Mouse (Mus musculus) kidney, adult 11 months (tissue): ENCODE data around the gene Zscan12.

Experiments used
- DNase-seq: peaks from one replicate; pipeline ENCODE4 v3.0.0; 2022

Zscan12 gene

GRCm38 (mm10) chr13:21362621-21363248 lies at the start of gene Zscan12:
Gene Zscan12, plus strand, starts transcription at chr13:21362820.
- DNase-seq, result peak; percentile 93

DNA sequence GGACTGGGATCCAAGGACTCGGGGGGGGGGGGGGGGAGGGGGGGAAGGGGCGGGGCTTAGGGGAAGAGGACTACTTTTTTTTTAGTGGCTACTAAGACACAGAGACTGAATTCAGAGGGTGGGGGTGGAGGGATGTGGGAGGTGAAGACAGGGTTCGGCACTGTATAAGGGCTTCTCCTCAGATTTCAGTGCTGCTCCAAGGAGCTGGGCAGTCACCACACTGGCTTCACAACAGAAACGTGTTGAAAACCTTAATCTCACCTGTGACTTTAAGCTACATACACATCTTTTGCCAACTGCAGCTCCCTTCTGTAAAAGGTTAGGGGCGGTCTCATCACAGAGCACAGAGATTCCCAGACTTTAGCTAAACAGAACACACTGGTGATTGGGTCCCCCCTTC lies 49.8 kb upstream of the Zscan12 start:
- no peak for DNase-seq

DNA sequence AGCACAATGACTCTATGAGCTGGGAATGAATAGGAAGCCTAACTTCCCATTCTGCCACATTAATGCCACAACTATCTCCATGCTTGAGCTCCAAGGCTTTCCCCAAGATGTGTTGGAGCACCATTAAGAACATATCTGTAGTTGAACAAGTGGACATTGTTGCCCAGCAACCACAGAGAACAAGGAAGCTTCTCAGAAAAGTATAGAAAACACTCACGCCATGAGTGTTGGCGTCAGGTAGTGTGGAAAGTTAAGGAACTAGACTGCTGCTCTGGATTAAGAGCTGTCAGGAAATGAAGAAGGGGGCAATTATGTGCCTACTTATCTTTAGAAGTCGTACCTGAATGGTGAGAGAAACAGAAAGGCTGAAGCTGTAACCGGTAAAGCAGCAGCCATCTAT lies 48.7 kb upstream of the Zscan12 start:
- no peak for DNase-seq

- no peak for DNase-seq
Measured at GRCm38 (mm10) chr13:21320262-21320661, 42.4 kb upstream of the Zscan12 start.

- DNase-seq, result no peak
Measured at GRCm38 (mm10) chr13:21321890-21322494, 40.6 kb upstream of the Zscan12 start.

DNA sequence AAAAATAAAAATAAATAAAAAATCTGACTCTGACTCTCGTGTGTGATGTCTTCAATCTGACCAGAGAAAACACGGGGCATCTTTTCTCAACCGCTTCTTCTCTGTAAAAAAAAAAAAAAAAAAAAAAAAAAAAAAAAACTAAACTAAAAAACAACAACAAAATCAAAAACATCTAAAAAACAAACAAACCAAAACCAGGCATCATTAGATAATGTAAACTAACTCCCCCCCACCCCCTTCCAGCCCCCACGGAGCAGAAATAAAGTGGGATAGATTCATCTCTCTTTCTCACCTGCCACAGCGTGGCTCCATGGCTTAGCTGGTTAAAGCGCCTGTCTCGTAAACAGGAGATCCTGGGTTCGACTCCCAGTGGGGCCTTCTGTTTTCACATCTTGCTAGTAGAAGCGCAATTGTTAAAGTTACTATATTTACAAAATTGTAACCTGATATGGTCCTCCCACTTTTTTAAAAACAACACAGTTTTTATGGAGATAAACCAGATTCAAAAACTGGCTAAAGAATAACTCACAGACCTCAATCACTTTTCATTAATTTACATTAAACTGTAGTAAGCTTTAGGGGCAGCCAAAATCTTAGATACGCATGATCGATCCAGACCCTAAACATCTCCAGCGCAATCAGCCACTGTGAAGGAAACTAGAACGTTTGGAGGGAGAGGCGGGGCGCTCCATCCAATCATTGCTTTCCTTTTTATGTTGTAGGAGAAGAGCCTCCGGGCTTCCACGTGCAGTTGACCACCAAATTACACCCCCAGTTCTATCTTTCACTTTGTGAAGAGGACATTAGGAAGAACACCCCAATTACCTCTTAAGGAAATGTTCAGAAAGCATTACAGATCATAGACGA lies 39.9 kb upstream of the Zscan12 start:
- no peak for DNase-seq

DNA sequence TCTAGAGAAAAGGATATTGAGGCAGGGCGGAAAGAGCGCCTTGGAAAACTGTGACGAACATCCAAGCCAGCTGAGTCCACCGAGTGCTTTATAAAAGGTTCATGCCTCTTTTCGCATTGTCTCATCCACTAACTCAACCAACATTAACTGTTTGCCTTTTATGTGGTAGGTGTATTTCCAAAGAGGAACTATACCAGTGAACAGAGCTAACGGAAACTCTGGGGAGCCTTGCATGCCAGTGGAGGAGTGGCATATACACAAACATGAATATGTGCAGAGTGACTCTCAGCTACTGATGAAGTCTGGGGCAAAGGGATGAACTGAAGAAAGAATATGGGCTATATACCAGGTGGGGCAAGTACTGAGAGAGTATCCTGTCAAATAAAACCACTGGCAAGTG lies 39.2 kb upstream of the Zscan12 start:
- no peak for DNase-seq

- DNase-seq, result no peak
Measured at GRCm38 (mm10) chr13:21326191-21326590, 36.4 kb upstream of the Zscan12 start.

GRCm38 (mm10) chr13:21326657-21327211 lies 35.9 kb upstream of the Zscan12 start:
- DNase-seq, result peak; percentile 43

DNA sequence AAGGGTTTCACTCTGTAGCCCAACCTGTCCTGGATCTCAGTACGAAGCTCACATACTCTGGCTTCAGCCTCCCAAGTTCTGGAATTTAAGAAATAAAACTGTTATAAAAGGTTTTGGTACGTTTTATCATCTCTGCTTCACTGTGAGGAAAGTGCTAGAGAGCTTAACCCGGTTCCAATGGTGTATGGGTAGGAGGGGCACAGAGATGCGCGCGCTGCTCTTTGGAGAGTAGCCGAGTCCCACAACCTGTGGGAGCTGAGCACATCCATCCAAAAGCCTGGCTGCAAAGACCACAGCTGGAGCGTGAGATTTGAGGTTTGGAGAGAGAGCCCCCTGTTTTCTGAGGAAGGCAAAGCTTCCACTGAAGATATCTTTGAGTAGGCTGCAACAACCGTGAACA lies 35.2 kb upstream of the Zscan12 start:
- no peak for DNase-seq

- DNase-seq, result no peak
Measured at GRCm38 (mm10) chr13:21346610-21347009, 16.0 kb upstream of the Zscan12 start, which contains the start of gene Olfr1367. Gene Olfr1367, plus strand, starts transcription at chr13:21346910.

DNA sequence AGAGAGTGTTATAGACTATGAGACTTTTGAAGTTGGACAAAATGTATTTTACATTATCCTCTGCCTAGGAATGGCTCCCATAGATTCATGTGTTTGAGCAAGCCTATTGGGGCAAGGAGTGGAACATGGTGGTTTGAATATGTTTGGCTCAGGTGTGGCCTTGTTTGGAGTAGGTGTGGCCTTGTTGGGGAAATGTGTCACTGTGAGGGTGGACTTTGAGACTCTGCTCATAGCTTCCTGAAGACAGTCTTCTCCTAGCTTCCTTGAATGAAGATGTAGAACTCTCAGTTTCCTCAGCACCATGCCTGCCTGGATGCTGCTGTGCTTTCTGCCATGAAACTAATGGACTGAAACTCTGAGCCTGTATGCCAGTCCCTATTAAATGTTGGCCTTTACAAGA lies 12.0 kb upstream of the Zscan12 start:
- DNase-seq, result no peak

GRCm38 (mm10) chr13:21363719-21364118 lies 1.1 kb downstream of the Zscan12 start:
- DNase-seq, result no peak

DNA sequence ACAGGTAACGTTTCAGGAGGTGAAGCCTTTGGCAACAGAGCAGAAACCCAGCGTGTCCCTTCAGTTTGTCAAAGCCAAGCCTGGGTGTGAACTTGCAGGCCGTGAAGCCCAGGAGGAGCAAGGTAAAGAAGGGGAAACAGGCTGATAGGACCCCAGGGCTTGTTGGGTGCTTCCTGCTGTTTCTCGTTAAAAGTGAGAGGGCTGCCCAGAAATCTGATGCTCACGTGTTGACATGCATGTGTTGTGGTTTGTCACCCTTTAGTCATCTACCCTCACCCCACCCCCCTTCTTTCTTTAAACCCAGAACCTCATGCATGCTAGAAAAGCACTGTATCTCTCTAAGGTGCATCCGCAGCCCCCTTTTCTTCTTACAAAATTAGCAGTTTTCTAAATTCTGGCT lies 4.0 kb downstream of the Zscan12 start:
- no peak for DNase-seq

GRCm38 (mm10) chr13:21372700-21373099 lies 10.1 kb downstream of the Zscan12 start:
- no peak for DNase-seq

GRCm38 (mm10) chr13:21377773-21378172 lies 15.2 kb downstream of the Zscan12 start:
- DNase-seq, result no peak

GRCm38 (mm10) chr13:21395211-21395610 lies 32.6 kb downstream of the Zscan12 start:
- DNase-seq, result no peak

GRCm38 (mm10) chr13:21395623-21396022 lies 33.0 kb downstream of the Zscan12 start:
- no peak for DNase-seq

DNA sequence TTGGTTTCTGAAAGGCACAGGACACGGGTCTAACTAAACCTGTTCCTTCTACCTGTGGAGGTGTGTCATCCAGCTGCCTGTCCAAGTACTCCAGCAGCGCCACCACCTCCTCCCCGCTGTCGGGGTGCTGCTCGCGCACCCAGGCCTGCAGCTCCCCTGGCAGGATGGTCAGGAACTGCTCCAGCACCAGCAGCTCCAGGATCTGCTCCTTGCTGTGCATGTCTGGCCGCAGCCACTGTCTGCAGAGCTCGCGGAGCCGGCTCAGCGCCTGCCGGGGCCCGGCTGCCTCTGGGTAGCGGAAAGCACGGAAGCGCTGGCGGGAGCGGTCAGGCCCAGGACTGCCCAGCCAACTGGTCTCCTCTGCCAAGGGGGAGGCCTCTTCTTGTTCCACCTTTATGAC lies 33.4 kb downstream of the Zscan12 start:
- DNase-seq, result peak; percentile 14

DNA sequence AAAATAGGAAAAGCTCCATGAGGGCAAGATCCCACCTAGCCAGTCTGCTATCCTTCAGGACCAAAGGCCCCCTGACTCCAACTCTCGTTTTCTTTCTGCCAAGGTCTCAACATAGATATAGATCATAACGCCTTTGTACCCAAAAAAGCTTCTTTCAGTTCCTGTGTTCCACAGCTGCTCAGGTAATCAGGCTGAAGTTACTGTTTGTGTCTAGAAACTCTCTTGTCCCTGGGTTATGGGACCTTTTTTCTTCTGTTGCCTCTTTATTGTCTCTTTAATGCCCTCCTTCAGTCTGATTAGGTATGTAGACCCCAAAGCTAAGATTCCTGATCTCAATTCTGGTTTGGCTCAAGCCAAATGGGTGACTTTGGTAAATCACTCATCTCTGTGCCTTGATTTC lies 34.9 kb downstream of the Zscan12 start:
- no peak for DNase-seq

GRCm38 (mm10) chr13:21401166-21401565 lies 38.5 kb downstream of the Zscan12 start:
- no peak for DNase-seq

- no peak for DNase-seq
Measured at GRCm38 (mm10) chr13:21401636-21402286, 39.1 kb downstream of the Zscan12 start.

- DNase-seq, result peak; percentile 72
Measured at GRCm38 (mm10) chr13:21402287-21402846, 39.7 kb downstream of the Zscan12 start, which contains the start of gene Zkscan3. Gene Zkscan3, minus strand, starts transcription at chr13:21402755.
